Mouse (Mus musculus) neural tube, embryonic 11.5 days (tissue): ENCODE measurements around the gene Nudcd2. TPM values are rescaled to one million over a fixed set of nuclear protein-coding genes. Genes with fewer than 3 reads are reported as not detected.

Experiments used
- ATAC-seq: fragments of 200-750 bp; cut with Nextera tagmentation; 2 replicates; pipeline ENCODE4 v1.8.0; 2017; ENCODE audit warnings: moderate number of reproducible peaks, mild to moderate bottlenecking, moderate TSS enrichment, moderate library complexity; ENCODE audit not compliant: insufficient read depth, low FRiP score, low TSS enrichment
- DNase-seq: peaks from one replicate; pipeline ENCODE4 v3.0.0-alpha.2; 2015; ENCODE audit warnings: low spot score
- H3K27ac ChIP-seq: fragments of 300-500 bp; sonication (generic); 2 replicates; pipeline ENCODE4 v1.5.1; 2014; ENCODE audit warnings: low read depth, mild to moderate bottlenecking, low read length
- H3K27me3 ChIP-seq: fragments of 300-500 bp; sonication (generic); 2 replicates; pipeline ENCODE4 v1.6.1; 2014; ENCODE audit warnings: mild to moderate bottlenecking, low read length, mixed read lengths; ENCODE audit not compliant: control insufficient read depth, insufficient read depth
- H3K36me3 ChIP-seq: fragments of 300-500 bp; sonication (generic); 2 replicates; pipeline ENCODE4 v1.6.1; 2014; ENCODE audit warnings: mild to moderate bottlenecking, low read length, moderate library complexity, mixed read lengths; ENCODE audit not compliant: control insufficient read depth, insufficient read depth
- H3K4me1 ChIP-seq: fragments of 300-500 bp; sonication (generic); 2 replicates; pipeline ENCODE4 v1.6.1; 2014; ENCODE audit warnings: low read length, mixed read lengths; ENCODE audit not compliant: control insufficient read depth, insufficient read depth
- H3K4me2 ChIP-seq: fragments of 300-500 bp; sonication (generic); 2 replicates; pipeline ENCODE4 v1.6.1; 2014; ENCODE audit warnings: low read depth, mild to moderate bottlenecking, moderate library complexity
- H3K4me3 ChIP-seq: fragments of 300-500 bp; sonication (generic); 2 replicates; pipeline ENCODE4 v1.5.1; 2014; ENCODE audit warnings: low read depth, low read length
- H3K9ac ChIP-seq: fragments of 300-500 bp; sonication (generic); 2 replicates; pipeline ENCODE4 v1.6.1; 2014; ENCODE audit warnings: mild to moderate bottlenecking, low read length
- H3K9me3 ChIP-seq: fragments of 300-500 bp; sonication (generic); 2 replicates; pipeline ENCODE4 v1.6.1; 2016; ENCODE audit warnings: low read length; ENCODE audit not compliant: control insufficient read depth
- WGBS: fragments of 180-500 bp; shearing (Covaris S2); extraction: QIAGEN DNeasy Blood & Tissue Kit; methylation state at CpG from one replicate; pipeline ENCODE4 v1.1.7; 2014; 5-methylcytosine and 5-hydroxymethylcytosine counted together
- polyA plus RNA-seq: library from polyadenylated mRNA; unstranded; fragments of >200 nt; fragmentation: Nextera tagmentation; extraction: Ambion mirVana; gene quantifications from 2 replicates; pipeline ENCODE4 v1.2.1, GENCODE M21; 2014

Nudcd2 gene
- polyA plus RNA-seq, 1 experiment from 2014 or later: 166 TPM

DNA sequence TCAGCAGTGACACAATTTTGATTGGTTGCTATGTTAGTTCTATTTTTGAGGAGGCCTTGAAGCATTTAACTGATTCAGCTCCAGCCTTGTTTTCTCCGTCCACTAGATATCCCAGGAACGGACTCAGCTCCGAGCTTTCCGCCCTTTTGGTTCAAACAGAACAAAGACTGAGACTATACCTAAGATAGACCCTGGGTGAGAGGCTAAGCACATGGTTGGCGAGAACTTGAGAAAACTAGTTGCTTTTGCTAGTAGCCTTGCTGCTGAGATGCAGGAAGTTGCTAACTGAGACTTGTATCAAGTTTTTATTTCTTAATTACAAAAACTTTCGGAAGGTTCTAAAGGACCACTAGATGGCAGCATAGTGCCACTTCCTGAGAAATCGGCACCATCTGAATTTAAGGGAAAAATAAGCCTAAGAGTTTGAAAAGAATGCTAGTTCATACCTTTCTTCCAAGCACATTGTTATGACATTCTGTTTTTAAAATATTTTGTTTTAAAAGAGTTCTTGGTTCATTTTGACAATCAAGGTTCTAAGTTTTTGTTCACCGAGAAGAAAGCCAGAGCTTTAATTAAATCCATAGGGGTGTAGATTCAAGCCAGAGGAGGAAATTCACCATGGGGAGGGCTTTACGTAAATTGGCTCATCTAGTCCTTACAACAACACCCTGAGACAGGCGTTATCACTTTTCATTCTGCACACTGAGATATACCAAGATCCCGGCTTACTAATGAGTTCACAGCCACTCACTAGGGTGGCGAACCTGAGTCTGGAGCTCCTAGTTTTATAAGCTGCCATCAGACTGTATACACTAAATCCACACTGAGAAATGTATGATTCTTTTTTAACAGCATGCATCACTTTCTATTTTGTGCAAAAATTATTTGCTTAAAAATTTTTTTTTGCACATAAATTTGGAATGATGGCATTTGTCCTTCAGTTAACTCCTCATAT, 42.1 kb downstream of the Nudcd2 start:
- H3K4me2 ChIP-seq: no peak overlapping the region
- DNase-seq (no peak), ATAC-seq (no peak)
- 61% methylated on average over 12 of the region's 12 CpGs for WGBS
- no peaks in the 10 kb centered on the region for H3K36me3 ChIP-seq
- H3K9me3 ChIP-seq: no peaks in the 10 kb centered on the region
- H3K9ac ChIP-seq: no peak overlapping the region
- no peaks in the 10 kb centered on the region for H3K27me3 ChIP-seq
- no peak overlapping the region for H3K27ac ChIP-seq
- H3K4me1 ChIP-seq: no peaks in the 10 kb centered on the region
- no peak overlapping the region for H3K4me3 ChIP-seq

DNA sequence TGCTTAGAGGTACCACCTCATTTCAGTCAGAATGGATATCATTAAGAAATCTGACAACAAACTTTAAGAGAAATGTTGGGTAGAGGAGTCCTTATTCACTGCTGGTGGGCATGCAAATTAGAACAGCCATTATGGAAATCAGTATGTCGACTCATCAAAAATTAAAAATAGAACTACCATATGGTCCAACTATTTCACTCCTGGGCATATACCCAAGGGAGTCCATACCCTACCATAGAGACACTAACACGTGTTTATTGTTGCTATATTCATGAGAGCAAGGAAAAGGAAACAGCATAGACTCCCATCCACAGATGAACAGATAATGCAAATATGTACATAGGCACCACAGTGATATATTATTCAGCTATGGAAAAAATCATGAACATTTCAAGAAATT, 48.4 kb downstream of the Nudcd2 start:
- 62% methylated on average over 2 of the region's 2 CpGs for WGBS
- Histone ChIP-seq H3K27ac (no peak overlapping the region), H3K4me3 (no peak overlapping the region), H3K36me3 (no peaks in the 10 kb centered on the region), H3K4me1 (no peaks in the 10 kb centered on the region), H3K9me3 (no peaks in the 10 kb centered on the region), H3K27me3 (no peaks in the 10 kb centered on the region), H3K9ac (no peak overlapping the region), H3K4me2 (no peak overlapping the region)
- DNase-seq: no peak
- ATAC-seq: no peak

DNA sequence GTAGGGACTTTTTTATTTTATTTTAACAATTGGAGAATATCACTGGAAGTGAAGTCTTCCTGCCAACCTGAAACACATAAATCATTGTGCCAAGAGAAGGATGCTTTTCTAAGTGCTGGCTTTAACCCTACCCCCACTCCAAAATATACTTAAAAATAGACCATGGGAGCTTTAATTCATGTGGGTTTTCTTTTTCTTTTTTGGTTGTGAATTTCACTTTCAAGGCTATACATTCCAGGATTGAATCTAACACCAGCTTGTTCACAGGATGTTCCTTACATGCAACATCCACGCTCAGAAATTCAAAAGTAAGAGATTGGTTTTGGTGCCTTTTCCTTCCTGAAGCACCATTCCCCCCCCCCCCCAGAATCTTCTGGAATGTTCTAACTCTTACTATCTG, 49.9 kb downstream of the Nudcd2 start:
- Histone ChIP-seq H3K9me3 (no peaks in the 10 kb centered on the region), H3K27me3 (no peaks in the 10 kb centered on the region), H3K4me3 (no peak overlapping the region), H3K9ac (no peak overlapping the region), H3K4me1 (no peaks in the 10 kb centered on the region), H3K27ac (no peak overlapping the region), H3K4me2 (no peak overlapping the region), H3K36me3 (no peaks in the 10 kb centered on the region)
- 91% methylated on average over 1 of the region's 1 CpGs for WGBS
- DNase-seq (no peak), ATAC-seq (no peak)

DNA sequence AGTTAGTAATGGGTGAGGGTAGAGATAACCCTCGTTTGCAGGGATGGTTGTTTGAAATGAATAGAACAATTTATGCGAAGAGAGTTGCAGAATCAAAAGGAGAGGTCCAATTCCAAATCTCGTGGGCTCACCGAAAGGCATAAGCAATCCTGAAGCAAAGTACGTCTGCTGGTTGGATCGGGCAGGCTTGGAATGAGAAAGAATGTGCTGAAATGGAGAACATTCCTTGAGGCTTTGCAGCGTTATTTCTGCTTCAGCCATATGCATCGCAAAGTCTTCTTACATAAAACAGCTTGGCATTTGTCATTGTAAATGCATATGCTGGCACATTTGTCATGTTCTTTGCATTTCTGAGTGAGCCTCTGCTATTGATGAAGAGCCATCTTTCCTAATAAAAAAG, 50.9 kb downstream of the Nudcd2 start:
- no peaks in the 10 kb centered on the region for H3K27me3 ChIP-seq
- H3K4me2 ChIP-seq: no peak overlapping the region
- WGBS: 86% methylated on average over 8 of the region's 8 CpGs
- no peak overlapping the region for H3K9ac ChIP-seq
- no peak overlapping the region for H3K27ac ChIP-seq
- H3K36me3 ChIP-seq: no peaks in the 10 kb centered on the region
- no peaks in the 10 kb centered on the region for H3K4me1 ChIP-seq
- H3K9me3 ChIP-seq: no peaks in the 10 kb centered on the region
- no peak overlapping the region for H3K4me3 ChIP-seq
- DNase-seq (no peak), ATAC-seq (no peak)

DNA sequence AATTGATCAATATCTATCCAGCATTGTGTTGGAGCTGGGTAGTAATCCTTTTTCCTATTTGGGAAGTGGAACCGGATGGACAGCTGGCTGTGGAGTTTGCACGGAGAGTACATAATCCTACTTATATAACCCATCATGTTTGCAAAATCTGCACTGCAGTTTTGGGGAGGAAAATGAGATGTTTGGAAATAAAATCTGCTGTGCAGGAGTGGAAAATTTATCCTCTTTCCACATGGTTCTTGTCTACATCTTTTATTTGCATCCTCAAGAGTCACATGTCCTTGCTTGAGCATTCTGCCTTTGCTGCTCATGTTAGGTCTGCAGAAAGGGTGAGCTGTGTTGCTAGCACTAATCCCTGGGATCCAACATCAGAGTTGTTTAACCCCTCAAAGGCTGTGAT, 53.4 kb downstream of the Nudcd2 start:
- H3K4me3 ChIP-seq: no peak overlapping the region
- no peaks in the 10 kb centered on the region for H3K9me3 ChIP-seq
- no peaks in the 10 kb centered on the region for H3K36me3 ChIP-seq
- H3K9ac ChIP-seq: no peak overlapping the region
- DNase-seq: no peak
- H3K4me2 ChIP-seq: no peak overlapping the region
- ATAC-seq: no peak
- WGBS: 88% methylated on average over 2 of the region's 2 CpGs
- H3K27ac ChIP-seq: no peak overlapping the region
- H3K27me3 ChIP-seq: no peaks in the 10 kb centered on the region
- no peaks in the 10 kb centered on the region for H3K4me1 ChIP-seq

Other genes starting within 250 kb of the Nudcd2 start
- gene Mat2b, start 38.5 kb upstream of the Nudcd2 start, polyA plus RNA-seq: 97.5 and 99.5 TPM in 2 replicates
- gene Hmmr, start 245 bp upstream of the Nudcd2 start, polyA plus RNA-seq: 54.1 and 54.4 TPM in 2 replicates
- 40.7 and 45.1 TPM in 2 replicates for gene Ccng1, start 21.6 kb downstream of the Nudcd2 start, polyA plus RNA-seq